Mouse (Mus musculus) heart, postnatal 0 days (tissue): ENCODE data around the gene Rbm20. TPM values are rescaled to one million over a fixed set of nuclear protein-coding genes. Genes with fewer than 3 reads are reported as not detected.

ENCODE experiments used
- ATAC-seq: fragments of 200-750 bp; cut with Nextera tagmentation; 2 replicates; pipeline ENCODE4 v1.8.0; 2017; ENCODE audit warnings: low read depth, moderate number of reproducible peaks, moderate library complexity; ENCODE audit not compliant: insufficient read depth
- DNase-seq: peaks from one replicate; pipeline ENCODE4 v3.0.0-alpha.2; 2016; ENCODE audit warnings: low spot score
- H3K27ac ChIP-seq: fragments of 300-500 bp; sonication (generic); 2 replicates; pipeline ENCODE4 v1.5.1; 2014; ENCODE audit warnings: low read depth, mild to moderate bottlenecking
- H3K27me3 ChIP-seq: fragments of 300-500 bp; sonication (generic); 2 replicates; pipeline ENCODE4 v1.6.1; 2014; ENCODE audit warnings: low read length, mixed read lengths; ENCODE audit not compliant: control insufficient read depth, insufficient read depth
- H3K36me3 ChIP-seq: fragments of 300-500 bp; sonication (generic); replicated peaks from 2 replicates; pipeline ENCODE4 v1.6.1; 2014; ENCODE audit warnings: low read length, mixed read lengths; ENCODE audit not compliant: control insufficient read depth, insufficient read depth
- H3K4me1 ChIP-seq: fragments of 300-500 bp; sonication (generic); 2 replicates; pipeline ENCODE4 v1.6.1; 2014; ENCODE audit warnings: antibody characterized with exemption; ENCODE audit not compliant: control insufficient read depth, insufficient read depth
- H3K4me2 ChIP-seq: fragments of 300-500 bp; sonication (generic); 2 replicates; pipeline ENCODE4 v1.6.1; 2014; ENCODE audit warnings: low read depth, mild to moderate bottlenecking, low read length, moderate library complexity
- H3K4me3 ChIP-seq: fragments of 300-500 bp; sonication (generic); 2 replicates; pipeline ENCODE4 v1.5.1; 2014; ENCODE audit warnings: low read depth, low read length
- H3K9ac ChIP-seq: fragments of 300-500 bp; sonication (generic); replicated peaks from 2 replicates; pipeline ENCODE4 v1.6.1; 2014; ENCODE audit warnings: low read depth, low read length, mixed read lengths
- H3K9me3 ChIP-seq: fragments of 300-500 bp; sonication (generic); replicated peaks from 2 replicates; pipeline ENCODE4 v1.6.1; 2016; ENCODE audit warnings: low read length; ENCODE audit not compliant: control insufficient read depth
- CTCF ChIP-seq: IDR thresholded peaks from 2 replicates; pipeline ENCODE4 v1.5.1; 2016; ENCODE audit warnings: antibody characterized with exemption, control low read depth, low read depth
- EP300 ChIP-seq: IDR thresholded peaks from 2 replicates; pipeline ENCODE4 v1.6.1; 2016; ENCODE audit warnings: antibody characterized with exemption, low read depth
- WGBS: fragments of 180-500 bp; shearing (Covaris S2); extraction: QIAGEN DNeasy Blood & Tissue Kit; methylation state at CpG from one replicate; pipeline ENCODE4 v1.1.7; 2014; 5-methylcytosine and 5-hydroxymethylcytosine counted together
- polyA plus RNA-seq: library from polyadenylated mRNA; unstranded; fragments of >200 nt; fragmentation: Nextera tagmentation; extraction: Ambion mirVana; gene quantifications from 2 replicates; pipeline ENCODE4 v1.2.1, GENCODE M21; 2015
- total RNA-seq: library from RNA; depleted of rRNA; stranded (reverse); fragments of >200 nt; gene quantifications from 2 replicates; pipeline ENCODE4 v1.2.3, GENCODE M21; 2014; ENCODE audit warnings: low replicate concordance

Rbm20 gene
- total and polyA plus RNA-seq, 2 experiments from 2014 or later = 65.2 to 340 TPM

DNA sequence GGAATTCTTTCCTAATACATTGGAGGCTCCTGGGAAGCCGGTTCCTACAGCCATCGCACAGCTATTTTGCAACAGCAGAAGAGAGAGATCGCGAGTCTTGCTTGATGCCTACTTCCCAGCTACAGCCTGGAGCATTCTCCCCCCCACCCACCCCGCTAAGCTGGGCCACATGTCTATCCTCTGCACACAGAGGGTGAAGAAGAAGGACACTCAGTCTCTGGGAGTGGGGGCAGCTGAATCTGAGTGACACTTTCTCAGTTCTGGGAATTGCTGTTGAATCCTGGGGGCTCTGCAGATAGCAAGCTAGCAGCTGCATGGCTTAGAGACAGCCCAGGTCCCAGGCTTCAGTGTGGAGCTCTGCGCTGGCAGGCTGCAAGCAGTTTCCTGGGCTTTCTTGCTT lies 180.9 kb downstream of the Rbm20 start:
- Histone ChIP-seq H3K36me3 (peaks cover 61% of the 10 kb centered on the region), H3K27me3 (no peaks in the 10 kb centered on the region), H3K4me3 (no peak overlapping the region), H3K27ac (no peak overlapping the region), H3K9me3 (no peaks in the 10 kb centered on the region), H3K9ac (no peak overlapping the region), H3K4me1 (no peaks in the 10 kb centered on the region; the same call in 1 of the 2 replicates), H3K4me2 (no peak overlapping the region)
- no peak for TF ChIP-seq EP300
- no peak for TF ChIP-seq CTCF
- WGBS = 75% methylated on average over 6 of the region's 6 CpGs
- no peak for DNase-seq
- no peak for ATAC-seq

DNA sequence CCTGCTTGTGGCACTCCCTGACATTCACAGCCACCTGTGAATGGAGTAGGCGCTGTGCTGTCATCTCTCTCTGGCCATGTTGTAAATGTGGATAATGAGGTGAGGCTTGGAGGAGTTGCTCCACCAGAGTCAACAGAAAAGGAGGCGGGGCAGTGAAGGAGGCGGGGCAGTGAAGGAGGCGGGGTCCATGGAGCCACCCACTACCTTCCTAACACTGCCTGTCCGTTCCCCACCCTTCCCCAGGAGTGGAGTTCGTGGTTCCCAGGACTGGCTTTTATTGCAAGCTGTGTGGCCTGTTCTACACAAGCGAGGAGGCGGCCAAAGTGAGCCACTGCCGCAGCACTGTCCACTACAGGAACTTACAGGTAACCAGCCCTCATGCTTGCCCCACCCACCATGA lies 182.0 kb downstream of the Rbm20 start:
- Histone ChIP-seq H3K36me3 (peaks cover 61% of the 10 kb centered on the region), H3K9ac (no peak overlapping the region), H3K4me2 (no peak overlapping the region), H3K4me1 (no peaks in the 10 kb centered on the region; the same call in 1 of the 2 replicates), H3K4me3 (no peak overlapping the region), H3K27ac (no peak overlapping the region), H3K27me3 (no peaks in the 10 kb centered on the region), H3K9me3 (no peaks in the 10 kb centered on the region)
- DNase-seq (no peak), ATAC-seq (no peak)
- WGBS = 63% methylated on average over 9 of the region's 9 CpGs
- TF ChIP-seq CTCF = no peak
- TF ChIP-seq EP300 = no peak

DNA sequence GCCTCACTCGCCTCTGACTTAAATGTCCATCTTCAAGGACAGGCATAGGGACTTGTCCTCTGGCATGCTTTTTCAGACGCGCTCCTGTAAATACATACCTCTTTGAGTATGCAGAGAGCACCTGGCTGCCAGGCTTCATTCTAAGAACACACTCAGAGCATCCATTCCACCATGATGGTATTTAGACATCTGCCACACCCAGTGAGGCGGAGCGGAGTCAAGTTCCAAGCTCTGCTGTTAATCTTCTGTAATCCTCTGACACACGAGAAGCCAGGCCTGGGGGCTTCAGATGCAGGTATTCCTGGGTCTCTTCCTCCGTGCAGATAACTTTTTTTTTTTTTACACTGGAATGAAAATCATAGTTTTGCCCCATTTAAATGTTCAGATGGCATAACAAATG lies 182.5 kb downstream of the Rbm20 start:
- DNase-seq (no peak), ATAC-seq (no peak)
- Histone ChIP-seq H3K9me3 (no peaks in the 10 kb centered on the region), H3K4me1 (no peaks in the 10 kb centered on the region; the same call in 1 of the 2 replicates), H3K27ac (no peak overlapping the region), H3K4me3 (no peak overlapping the region), H3K27me3 (no peaks in the 10 kb centered on the region), H3K4me2 (no peak overlapping the region), H3K36me3 (peaks cover 61% of the 10 kb centered on the region), H3K9ac (no peak overlapping the region)
- WGBS = 76% methylated on average over 7 of the region's 7 CpGs
- TF ChIP-seq CTCF (no peak), EP300 (no peak)

GRCm38 (mm10) chr19:53861346-53861745 lies 184.2 kb downstream of the Rbm20 start:
- H3K27me3 ChIP-seq = no peaks in the 10 kb centered on the region
- H3K9me3 ChIP-seq = no peaks in the 10 kb centered on the region
- H3K4me3 ChIP-seq = no peak overlapping the region
- DNase-seq (no peak), ATAC-seq (0 out of 2 replicates have a peak, but pooled peaks have one; percentile 8)
- TF ChIP-seq EP300 (no peak), CTCF (no peak)
- WGBS = 62% methylated on average over 7 of the region's 7 CpGs
- H3K27ac ChIP-seq = 0 out of 2 replicates have a peak overlapping the region, but pooled peaks have one; percentile 6
- no peak overlapping the region for H3K4me2 ChIP-seq
- H3K4me1 ChIP-seq = no peaks in the 10 kb centered on the region; the same call in 1 of the 2 replicates
- peaks cover 65% of the 10 kb centered on the region for H3K36me3 ChIP-seq
- no peak overlapping the region for H3K9ac ChIP-seq

GRCm38 (mm10) chr19:53862573-53863246 lies 185.6 kb downstream of the Rbm20 start:
- 76% methylated on average over 8 of the region's 8 CpGs for WGBS
- H3K9me3 ChIP-seq = no peaks in the 10 kb centered on the region
- H3K4me2 ChIP-seq = no peak overlapping the region
- TF ChIP-seq CTCF (no peak), EP300 (no peak)
- DNase-seq (no peak), ATAC-seq (no peak)
- no peaks in the 10 kb centered on the region for H3K27me3 ChIP-seq
- no peak overlapping the region for H3K27ac ChIP-seq
- H3K36me3 ChIP-seq = peaks cover 65% of the 10 kb centered on the region
- H3K4me1 ChIP-seq = no peaks in the 10 kb centered on the region
- no peak overlapping the region for H3K9ac ChIP-seq
- H3K4me3 ChIP-seq = no peak overlapping the region

DNA sequence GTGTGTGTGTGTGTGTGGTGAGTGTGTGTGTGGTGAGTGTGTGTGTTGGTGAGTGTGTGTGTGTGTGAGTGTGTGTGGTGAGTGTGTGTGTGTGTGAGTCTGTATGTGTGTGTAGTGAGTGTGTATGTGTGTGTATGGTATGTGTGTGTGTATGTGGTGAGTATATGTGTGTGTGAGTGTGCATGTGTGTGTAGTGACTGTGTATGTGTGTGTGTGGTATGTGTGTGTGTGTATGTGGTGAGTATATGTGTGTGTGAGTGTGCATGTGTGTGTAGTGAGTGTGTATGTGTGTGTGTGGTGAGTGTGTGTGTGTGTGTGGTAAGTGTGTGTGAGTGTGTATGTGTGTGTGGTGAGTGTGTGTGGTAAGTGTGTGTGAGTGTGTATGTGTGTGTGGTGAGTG lies 190.1 kb downstream of the Rbm20 start:
- no peak for TF ChIP-seq CTCF
- TF ChIP-seq EP300 = no peak
- no peaks in the 10 kb centered on the region for H3K27me3 ChIP-seq
- H3K9ac ChIP-seq = no peak overlapping the region
- no peak overlapping the region for H3K27ac ChIP-seq
- peaks cover 32% of the 10 kb centered on the region for H3K36me3 ChIP-seq
- H3K4me3 ChIP-seq = no peak overlapping the region
- DNase-seq (no peak), ATAC-seq (no peak)
- H3K4me2 ChIP-seq = no peak overlapping the region
- no peaks in the 10 kb centered on the region for H3K4me1 ChIP-seq
- H3K9me3 ChIP-seq = no peaks in the 10 kb centered on the region
